Mouse (Mus musculus) stomach, embryonic 16.5 days (tissue): ENCODE data around the gene Slc19a3. TPM values are rescaled to one million over a fixed set of nuclear protein-coding genes. Genes with fewer than 3 reads are reported as not detected.

Experiments
- ATAC-seq: fragments of 200-750 bp; cut with Nextera tagmentation; 2 replicates; pipeline ENCODE4 v1.8.0; 2017; ENCODE audit warnings: moderate number of reproducible peaks, moderate TSS enrichment; ENCODE audit not compliant: insufficient read depth, low FRiP score
- H3K27ac ChIP-seq: fragments of 300-500 bp; sonication (generic); 2 replicates; pipeline ENCODE4 v1.5.1; 2014; ENCODE audit warnings: low read length
- H3K27me3 ChIP-seq: fragments of 300-500 bp; sonication (generic); 2 replicates; pipeline ENCODE4 v1.6.1; 2014; ENCODE audit warnings: low read length, control low read depth, mixed read lengths; ENCODE audit not compliant: control insufficient read depth, insufficient read depth
- H3K36me3 ChIP-seq: fragments of 300-500 bp; sonication (generic); 2 replicates; pipeline ENCODE4 v1.6.1; 2014; ENCODE audit warnings: low read length; ENCODE audit not compliant: control insufficient read depth, insufficient read depth
- H3K4me1 ChIP-seq: fragments of 300-500 bp; sonication (generic); 2 replicates; pipeline ENCODE4 v1.6.1; 2014; ENCODE audit warnings: low read length, control low read depth, mixed read lengths; ENCODE audit not compliant: control insufficient read depth, insufficient read depth
- H3K4me2 ChIP-seq: fragments of 300-500 bp; sonication (generic); 2 replicates; pipeline ENCODE4 v1.6.1; 2014; ENCODE audit warnings: low read depth, low read length, mixed read lengths
- H3K4me3 ChIP-seq: fragments of 300-500 bp; sonication (generic); replicated peaks from 2 replicates; pipeline ENCODE4 v1.5.1; 2014; ENCODE audit warnings: mild to moderate bottlenecking, low read length
- H3K9ac ChIP-seq: fragments of 300-500 bp; sonication (generic); 2 replicates; pipeline ENCODE4 v1.6.1; 2014; ENCODE audit warnings: low read length
- H3K9me3 ChIP-seq: fragments of 300-500 bp; sonication (generic); replicated peaks from 2 replicates; pipeline ENCODE4 v1.6.1; 2016; ENCODE audit warnings: low read length, control low read depth; ENCODE audit not compliant: control insufficient read depth
- WGBS: fragments of 180-500 bp; shearing (Covaris S2); extraction: QIAGEN DNeasy Blood & Tissue Kit; methylation state at CpG from one replicate; pipeline ENCODE4 v1.1.7; 2014; 5-methylcytosine and 5-hydroxymethylcytosine counted together
- polyA plus RNA-seq: library from polyadenylated mRNA; unstranded; fragments of >200 nt; fragmentation: Nextera tagmentation; extraction: Ambion mirVana; gene quantifications from 2 replicates; pipeline ENCODE4 v1.2.1, GENCODE M21; 2015

The Slc19a3 gene
- polyA plus RNA-seq, 1 experiment from 2014 or later, result 0.88 TPM

- H3K27ac ChIP-seq, result no peak overlapping the region
- no peak overlapping the region for H3K4me3 ChIP-seq
- WGBS, result 73% methylated on average over 3 of the region's 3 CpGs
- H3K4me1 ChIP-seq, result 0 out of 2 replicates have a peak, but pooled peaks cover 2% of the 10 kb centered on the region
- H3K9me3 ChIP-seq, result no peaks in the 10 kb centered on the region
- H3K9ac ChIP-seq, result no peak overlapping the region
- H3K27me3 ChIP-seq, result no peaks in the 10 kb centered on the region
- H3K4me2 ChIP-seq, result no peak overlapping the region
- no peaks in the 10 kb centered on the region for H3K36me3 ChIP-seq
- ATAC-seq, result no peak
These were observed 71.8 kb downstream of the Slc19a3 start for GRCm38 (mm10) chr1:82966413-82966812.

Other genes starting within 250 kb of the Slc19a3 start
- 17.0 and 21.6 TPM in 2 replicates for gene Agfg1, start 199.0 kb downstream of the Slc19a3 start, polyA plus RNA-seq
- 0.17 and 0.30 TPM in 2 replicates for gene A030005L19Rik, start 125.1 kb downstream of the Slc19a3 start, polyA plus RNA-seq
- gene A030014E15Rik, start 113.5 kb downstream of the Slc19a3 start, polyA plus RNA-seq, result not detected in 2 replicates
- gene Gm6217, start 107.0 kb downstream of the Slc19a3 start, polyA plus RNA-seq, result not detected in 2 replicates
- gene A030003K21Rik, start 95.1 kb downstream of the Slc19a3 start, polyA plus RNA-seq, result not detected in 2 replicates
- not detected in 2 replicates for gene Gm7544, start 82.4 kb downstream of the Slc19a3 start, polyA plus RNA-seq
- not detected in 2 replicates for gene Gm47955, start 78.2 kb downstream of the Slc19a3 start, polyA plus RNA-seq
- not detected in 2 replicates for gene Gm47959, start 37.9 kb downstream of the Slc19a3 start, polyA plus RNA-seq
- not detected in 2 replicates for gene Krtap28-10, start 4.0 kb upstream of the Slc19a3 start, polyA plus RNA-seq
- gene Gm47969, start 6.5 kb upstream of the Slc19a3 start, polyA plus RNA-seq, result not detected in 2 replicates
- not detected in 2 replicates for gene A030005K14Rik, start 20.9 kb upstream of the Slc19a3 start, polyA plus RNA-seq
- not detected in 2 replicates for gene Krtap28-13, start 22.5 kb upstream of the Slc19a3 start, polyA plus RNA-seq
- gene Ccl20, start 78.3 kb upstream of the Slc19a3 start, polyA plus RNA-seq, result 7.6 and 7.9 TPM in 2 replicates
- 0.22 TPM in 1 of 2 replicates, not detected in the other for gene Daw1, start 121.3 kb upstream of the Slc19a3 start, polyA plus RNA-seq